Mouse (Mus musculus) spleen, postnatal 14 days (tissue): ENCODE results near the gene 2810408A11Rik.

Experiments used
- DNase-seq, 2 experiments: peaks; one replicate each; pipeline ENCODE4 v3.0.0; 2021 to 2022; ENCODE audit warnings: low spot score in 2 of 2

The 2810408A11Rik gene

GRCm38 (mm10) chr11:69849128-69849527, 51.7 kb downstream of the 2810408A11Rik start:
- no peak for DNase-seq

- DNase-seq = no peak
Measured at GRCm38 (mm10) chr11:69848021-69848420, 52.8 kb downstream of the 2810408A11Rik start.
